Mouse (Mus musculus) embryonic facial prominence, embryonic 12.5 days (tissue): ENCODE data around the gene Ndufs2. TPM values are rescaled to one million over a fixed set of nuclear protein-coding genes. Genes with fewer than 3 reads are reported as not detected.
"Not testable (repeated sequence)": the region's sequence is repeated elsewhere in the genome, so short reads cannot be mapped to it uniquely, and the experiment has no call there.

Experiments
- ATAC-seq: fragments of 200-750 bp; cut with Nextera tagmentation; 2 replicates; pipeline ENCODE4 v1.8.0; 2017; ENCODE audit not compliant: insufficient number of reproducible peaks, insufficient read depth, low FRiP score, low TSS enrichment
- H3K27ac ChIP-seq: fragments of 300-500 bp; sonication (generic); 2 replicates; pipeline ENCODE4 v1.5.1; 2016; ENCODE audit warnings: mild to moderate bottlenecking
- H3K27me3 ChIP-seq: fragments of 300-500 bp; sonication (generic); 2 replicates; pipeline ENCODE4 v1.6.1; 2016; ENCODE audit warnings: mild to moderate bottlenecking, moderate library complexity
- H3K36me3 ChIP-seq: fragments of 300-500 bp; sonication (generic); 2 replicates; pipeline ENCODE4 v1.6.1; 2016; ENCODE audit warnings: mild to moderate bottlenecking
- H3K4me1 ChIP-seq: fragments of 300-500 bp; sonication (generic); 2 replicates; pipeline ENCODE4 v1.6.1; 2016
- H3K4me2 ChIP-seq: fragments of 300-500 bp; sonication (generic); replicated peaks from 2 replicates; pipeline ENCODE4 v1.6.1; 2016; ENCODE audit warnings: mild to moderate bottlenecking, moderate library complexity
- H3K4me3 ChIP-seq: fragments of 300-500 bp; sonication (generic); 2 replicates; pipeline ENCODE4 v1.5.1; 2016; ENCODE audit warnings: mild to moderate bottlenecking
- H3K9ac ChIP-seq: fragments of 300-500 bp; sonication (generic); 2 replicates; pipeline ENCODE4 v1.6.1; 2016; ENCODE audit warnings: mild to moderate bottlenecking, moderate library complexity
- H3K9me3 ChIP-seq: fragments of 300-500 bp; sonication (generic); 2 replicates; pipeline ENCODE4 v1.6.1; 2016; ENCODE audit warnings: mild to moderate bottlenecking, moderate library complexity
- WGBS: fragments of 180-500 bp; shearing (Covaris S2); methylation state at CpG from one replicate; pipeline ENCODE4 v1.1.7; 2016; 5-methylcytosine and 5-hydroxymethylcytosine counted together
- polyA plus RNA-seq: library from polyadenylated mRNA; unstranded; fragments of >200 nt; fragmentation: Nextera tagmentation; extraction: Ambion mirVana; gene quantifications from 2 replicates; pipeline ENCODE4 v1.2.1, GENCODE M21; 2016

Gene Ndufs2
- polyA plus RNA-seq, 1 experiment from 2014 or later, result 236 TPM

DNA sequence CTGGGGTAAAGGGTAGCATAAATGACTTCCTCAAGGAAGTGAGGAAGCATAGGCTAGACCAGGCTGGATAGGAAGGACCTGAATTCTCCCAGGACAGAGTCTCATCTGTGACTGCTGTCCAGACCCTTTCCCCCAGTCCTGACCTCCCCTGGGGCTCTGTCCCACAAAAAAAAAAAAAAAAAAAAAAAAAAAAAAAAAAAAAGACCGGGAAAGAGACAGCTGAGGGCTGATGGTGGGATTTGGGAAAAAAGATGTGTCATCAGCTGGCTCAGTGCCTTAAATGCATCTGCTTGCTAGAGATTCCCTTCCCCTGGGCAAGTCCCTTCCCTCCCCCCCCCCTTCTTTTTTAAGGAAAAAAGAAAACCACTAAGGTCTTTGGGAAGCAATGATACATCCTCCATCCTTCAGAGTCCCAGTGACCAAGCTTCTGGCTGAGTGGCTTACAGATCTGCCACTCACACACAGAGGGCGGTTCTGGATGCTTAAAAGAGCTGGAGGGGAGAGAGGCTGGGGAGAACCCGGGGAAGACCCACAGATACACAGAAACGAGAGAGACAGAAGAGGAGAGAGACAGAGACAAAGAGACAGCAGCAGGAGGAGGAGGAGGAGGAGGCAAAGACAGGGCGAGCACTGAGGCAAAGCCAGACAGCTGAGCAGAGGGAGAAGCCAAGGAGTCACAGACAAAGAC, 1.1 kb downstream of the Ndufs2 start, which contains the start of gene Adamts4:
Gene Adamts4, plus strand, starts transcription at position 509 of the 688 bp plus-strand sequence.
- Histone ChIP-seq H3K27ac (peak within 1 kb of the TSS; percentile 95), H3K27me3 (no peaks in the 10 kb centered on the region), H3K9ac (peak within 1 kb of the TSS; percentile 55), H3K9me3 (no peaks in the 10 kb centered on the region), H3K4me2 (peak within 1 kb of the TSS; percentile 80), H3K36me3 (peaks cover 17% of the 10 kb centered on the region), H3K4me3 (peak within 1 kb of the TSS; percentile 42), H3K4me1 (peaks cover 71% of the 10 kb centered on the region)
- no peak for ATAC-seq
- WGBS, result 19% methylated on average over 5 of the region's 5 CpGs

DNA sequence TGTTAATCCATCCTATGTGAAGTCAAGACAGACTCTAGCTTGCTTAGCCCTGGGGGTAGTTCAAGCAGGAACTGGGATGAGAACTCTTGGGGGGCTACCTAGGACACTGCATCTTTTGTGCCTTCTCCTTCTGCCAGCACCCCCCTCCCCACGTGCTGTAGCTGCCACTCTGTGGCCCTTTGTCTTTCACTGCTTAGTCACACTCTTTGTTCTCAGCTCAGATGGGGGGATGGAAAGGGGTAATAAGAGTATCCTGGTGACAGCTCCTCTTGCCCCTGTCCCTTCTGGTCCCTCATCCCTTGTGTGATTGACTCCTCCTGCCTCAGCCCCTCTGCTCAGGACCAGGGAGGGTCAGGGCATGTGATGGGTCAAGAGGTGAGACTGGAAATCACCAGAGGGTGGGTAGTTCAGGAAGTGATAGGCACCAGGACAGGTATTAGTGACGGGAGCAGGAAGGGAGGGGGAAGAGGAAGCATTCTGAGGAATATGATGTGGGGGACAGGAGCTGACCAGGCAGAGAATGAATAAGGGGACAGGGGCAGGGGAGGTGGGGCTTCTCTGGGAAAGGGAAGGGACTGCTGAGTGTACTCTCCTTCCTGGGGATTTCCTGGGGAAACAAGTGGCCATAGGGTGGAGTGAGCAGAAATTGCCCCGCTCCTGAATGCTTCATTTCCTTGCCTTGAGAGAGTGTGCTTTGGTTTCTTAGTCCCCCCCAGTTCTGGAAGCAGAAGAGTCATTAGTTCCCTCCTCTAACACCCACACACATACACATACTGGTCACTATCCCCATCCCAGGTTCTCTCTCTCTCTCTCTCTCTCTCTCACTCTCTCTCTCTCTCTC, 2.6 kb downstream of the Ndufs2 start:
- no peak overlapping the region for H3K4me3 ChIP-seq
- H3K9ac ChIP-seq, result no peak overlapping the region
- H3K36me3 ChIP-seq, result peaks cover 10% of the 10 kb centered on the region
- H3K27me3 ChIP-seq, result no peaks in the 10 kb centered on the region
- peaks cover 70% of the 10 kb centered on the region for H3K4me1 ChIP-seq
- H3K27ac ChIP-seq, result peak overlapping the region; percentile 94
- no peak overlapping the region for H3K4me2 ChIP-seq
- ATAC-seq, result no peak
- WGBS, result 35% methylated on average over 3 of the region's 3 CpGs
- no peaks in the 10 kb centered on the region for H3K9me3 ChIP-seq

DNA sequence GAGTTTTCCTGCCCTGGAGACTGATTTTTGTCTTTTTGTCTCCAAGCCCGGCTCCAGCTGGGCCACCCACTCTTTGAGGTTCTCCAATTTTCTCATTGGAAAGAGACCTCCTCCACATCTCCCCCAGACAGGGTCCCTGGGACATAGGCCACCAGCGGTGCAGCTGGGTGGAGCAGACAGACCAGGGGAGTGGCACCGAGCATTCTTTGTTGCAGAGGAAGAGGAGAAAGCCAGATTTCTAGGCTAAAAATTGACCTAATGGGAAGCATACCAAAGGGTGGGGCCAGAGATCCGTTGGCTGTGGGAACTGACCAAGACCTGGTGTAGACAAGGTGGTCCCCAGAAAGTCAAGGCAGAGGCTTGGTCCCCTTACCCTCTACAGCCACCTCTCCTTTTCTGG, 3.3 kb downstream of the Ndufs2 start:
- H3K4me2 ChIP-seq, result peak overlapping the region; percentile 62
- no peaks in the 10 kb centered on the region for H3K9me3 ChIP-seq
- no peak for ATAC-seq
- H3K4me3 ChIP-seq, result no peak overlapping the region
- H3K36me3 ChIP-seq, result peaks cover 17% of the 10 kb centered on the region
- peak overlapping the region; percentile 94 for H3K27ac ChIP-seq
- H3K27me3 ChIP-seq, result no peaks in the 10 kb centered on the region
- 20% methylated on average over 4 of the region's 4 CpGs for WGBS
- peaks cover 65% of the 10 kb centered on the region for H3K4me1 ChIP-seq
- H3K9ac ChIP-seq, result peak overlapping the region; percentile 49; the same call in 1 of the 2 replicates

DNA sequence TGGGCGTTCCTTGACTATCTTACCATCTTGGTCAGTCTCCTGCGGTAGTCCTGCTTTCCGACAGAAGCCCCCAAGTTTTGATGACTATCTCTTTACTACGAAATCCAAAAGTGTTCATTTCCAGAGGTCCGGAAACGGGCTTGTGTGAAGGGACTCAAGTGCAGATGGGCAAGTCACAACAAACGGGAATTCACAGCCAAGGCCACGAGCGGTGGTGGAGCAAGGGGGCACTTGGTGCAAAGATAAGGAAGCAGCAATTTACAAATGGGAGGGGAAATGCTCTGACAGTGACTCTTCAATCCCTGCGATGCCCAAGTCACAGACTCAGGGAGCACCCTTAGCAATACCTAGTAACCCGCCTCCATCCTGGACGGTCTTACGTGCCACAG, 3.7 kb downstream of the Ndufs2 start:
- peak overlapping the region; percentile 62 for H3K4me2 ChIP-seq
- no peak for ATAC-seq
- H3K9ac ChIP-seq, result peak overlapping the region; percentile 49; the same call in 1 of the 2 replicates
- H3K27me3 ChIP-seq, result no peaks in the 10 kb centered on the region
- peaks cover 20% of the 10 kb centered on the region for H3K36me3 ChIP-seq
- H3K9me3 ChIP-seq, result no peaks in the 10 kb centered on the region
- peak overlapping the region; percentile 94 for H3K27ac ChIP-seq
- peaks cover 60% of the 10 kb centered on the region for H3K4me1 ChIP-seq
- H3K4me3 ChIP-seq, result peak overlapping the region; percentile 60
- WGBS, result 11% methylated on average over 13 of the region's 13 CpGs

DNA sequence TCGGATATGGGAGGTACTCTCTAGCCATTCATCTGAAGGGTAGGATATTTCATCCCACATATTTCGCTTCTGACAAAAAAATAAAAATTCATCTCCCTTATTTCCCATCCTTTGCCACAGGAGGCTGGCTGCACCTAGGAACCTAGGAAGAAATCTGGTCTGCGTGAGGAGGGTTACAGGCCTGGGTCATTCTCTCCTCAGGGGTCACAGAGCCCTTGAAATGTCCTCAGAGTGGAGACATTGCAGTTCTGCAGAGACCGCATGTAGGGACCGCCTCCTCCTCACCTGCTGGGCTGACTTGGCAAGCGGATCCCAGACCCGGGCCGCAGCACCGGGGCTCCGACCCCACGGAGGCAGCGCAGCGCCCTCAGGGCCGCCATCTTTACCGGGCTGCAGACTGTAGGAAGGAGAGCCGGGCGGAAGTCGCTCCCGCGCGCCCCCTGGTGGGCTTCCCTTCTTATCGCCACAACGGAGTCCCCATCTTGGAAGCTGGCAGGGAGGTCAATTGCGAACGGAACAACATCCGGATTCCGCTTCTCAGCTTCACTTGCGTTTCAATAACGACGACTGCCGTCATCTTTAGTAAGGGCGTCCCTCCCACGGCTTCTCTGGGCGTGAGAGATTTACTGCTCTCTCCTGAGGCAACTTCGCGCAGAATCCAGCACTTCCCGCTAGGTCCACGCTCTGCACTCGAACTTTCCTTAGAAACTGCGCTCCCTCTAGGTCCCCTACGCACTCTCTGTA, 4.3 kb downstream of the Ndufs2 start:
- under 1% methylated on average over 41 of the region's 41 CpGs for WGBS

DNA sequence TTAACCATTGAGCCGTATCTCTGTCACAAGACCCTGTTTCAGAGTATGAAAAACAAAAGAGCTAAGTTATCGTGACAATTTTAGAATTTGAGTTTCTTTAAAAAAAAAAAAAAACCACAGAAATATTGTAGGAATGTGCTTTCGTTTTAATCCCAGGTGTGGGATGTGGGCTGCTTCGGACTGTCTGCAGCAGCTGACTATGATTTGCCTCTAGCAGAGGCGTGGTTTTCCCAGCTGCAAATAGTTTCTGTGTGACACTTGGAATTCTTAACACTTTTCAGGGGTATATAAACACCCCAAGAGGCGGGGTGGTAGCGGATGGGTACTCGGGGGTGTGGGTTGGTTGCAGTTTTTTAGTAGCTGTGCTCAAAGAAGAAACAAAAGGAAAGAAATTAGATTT, 5.8 kb downstream of the Ndufs2 start:
- peak overlapping the region; percentile 70; the same call in 1 of the 2 replicates for H3K4me2 ChIP-seq
- no peak for ATAC-seq
- H3K27ac ChIP-seq, result no peak overlapping the region
- no peaks in the 10 kb centered on the region for H3K27me3 ChIP-seq
- H3K9ac ChIP-seq, result no peak overlapping the region
- peaks cover 42% of the 10 kb centered on the region for H3K4me1 ChIP-seq
- H3K9me3 ChIP-seq, result no peaks in the 10 kb centered on the region
- peaks cover 41% of the 10 kb centered on the region for H3K36me3 ChIP-seq
- no peak overlapping the region for H3K4me3 ChIP-seq
- WGBS, result 81% methylated on average over 8 of the region's 8 CpGs

More for the DNA sequence above, 4.3 kb downstream of the Ndufs2 start:
- Histone ChIP-seq H3K9ac (peak overlapping the region; percentile 72), H3K4me3 (peak overlapping the region; percentile 60), H3K4me1 (peaks cover 56% of the 10 kb centered on the region), H3K4me2 (peak overlapping the region; percentile 70), H3K9me3 (no peaks in the 10 kb centered on the region), H3K36me3 (peaks cover 26% of the 10 kb centered on the region), H3K27me3 (no peaks in the 10 kb centered on the region), H3K27ac (peak overlapping the region; percentile 94)
- peak; percentile 86 for ATAC-seq

DNA sequence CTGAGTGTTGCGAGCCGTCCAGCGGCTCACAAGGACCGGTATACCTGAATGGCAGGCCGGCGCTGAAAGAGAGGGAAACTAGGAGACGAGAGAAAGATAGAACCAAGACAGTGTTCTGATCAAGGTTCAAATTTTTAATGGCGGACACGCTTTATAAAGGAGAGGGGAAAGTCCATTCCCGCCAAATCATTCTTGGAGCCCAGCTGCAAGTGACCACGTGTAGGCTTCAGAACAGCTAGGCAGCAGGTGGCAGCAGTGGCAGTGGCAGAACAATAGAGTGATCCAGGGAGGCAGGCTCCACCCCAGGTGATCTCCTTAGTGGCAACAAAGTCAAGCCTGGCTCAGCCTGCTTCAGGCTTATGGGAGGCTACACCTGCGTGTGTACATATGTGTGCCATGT, 9.2 kb downstream of the Ndufs2 start:
- not testable (repeated sequence) for H3K27ac ChIP-seq, H3K27me3 ChIP-seq, H3K9me3 ChIP-seq, H3K4me2 ChIP-seq, H3K4me3 ChIP-seq, ATAC-seq, H3K9ac ChIP-seq
- WGBS, result 83% methylated on average over 12 of the region's 12 CpGs
- peaks cover 13% of the 10 kb centered on the region; the same call in 1 of the 2 replicates for H3K4me1 ChIP-seq
- peaks cover 73% of the 10 kb centered on the region for H3K36me3 ChIP-seq

DNA sequence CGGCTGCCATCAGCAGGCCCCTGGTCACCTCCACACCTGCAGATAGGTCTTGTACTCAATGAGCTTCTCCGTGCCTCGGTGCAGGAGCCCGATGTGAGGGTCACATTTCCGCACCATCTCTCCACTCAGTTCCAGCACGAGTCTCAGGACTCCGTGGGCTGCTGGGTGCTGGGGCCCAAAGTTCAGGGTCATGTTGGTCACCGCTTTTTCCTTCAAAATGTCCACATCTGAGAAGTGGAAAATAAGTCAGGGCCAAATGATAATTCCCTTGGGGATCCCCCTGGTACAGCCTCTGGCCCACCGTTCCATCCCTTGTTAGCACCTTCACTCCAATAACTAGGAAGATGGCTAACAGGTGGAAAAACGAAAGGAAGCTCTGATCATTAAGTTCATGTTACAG, 10.3 kb downstream of the Ndufs2 start:
- Histone ChIP-seq H3K9ac (no peak overlapping the region), H3K27me3 (no peaks in the 10 kb centered on the region), H3K27ac (no peak overlapping the region), H3K4me1 (peaks cover 9% of the 10 kb centered on the region; the same call in 1 of the 2 replicates), H3K4me2 (no peak overlapping the region), H3K9me3 (no peaks in the 10 kb centered on the region), H3K4me3 (no peak overlapping the region), H3K36me3 (peaks cover 83% of the 10 kb centered on the region)
- no peak for ATAC-seq
- 86% methylated on average over 10 of the region's 10 CpGs for WGBS

DNA sequence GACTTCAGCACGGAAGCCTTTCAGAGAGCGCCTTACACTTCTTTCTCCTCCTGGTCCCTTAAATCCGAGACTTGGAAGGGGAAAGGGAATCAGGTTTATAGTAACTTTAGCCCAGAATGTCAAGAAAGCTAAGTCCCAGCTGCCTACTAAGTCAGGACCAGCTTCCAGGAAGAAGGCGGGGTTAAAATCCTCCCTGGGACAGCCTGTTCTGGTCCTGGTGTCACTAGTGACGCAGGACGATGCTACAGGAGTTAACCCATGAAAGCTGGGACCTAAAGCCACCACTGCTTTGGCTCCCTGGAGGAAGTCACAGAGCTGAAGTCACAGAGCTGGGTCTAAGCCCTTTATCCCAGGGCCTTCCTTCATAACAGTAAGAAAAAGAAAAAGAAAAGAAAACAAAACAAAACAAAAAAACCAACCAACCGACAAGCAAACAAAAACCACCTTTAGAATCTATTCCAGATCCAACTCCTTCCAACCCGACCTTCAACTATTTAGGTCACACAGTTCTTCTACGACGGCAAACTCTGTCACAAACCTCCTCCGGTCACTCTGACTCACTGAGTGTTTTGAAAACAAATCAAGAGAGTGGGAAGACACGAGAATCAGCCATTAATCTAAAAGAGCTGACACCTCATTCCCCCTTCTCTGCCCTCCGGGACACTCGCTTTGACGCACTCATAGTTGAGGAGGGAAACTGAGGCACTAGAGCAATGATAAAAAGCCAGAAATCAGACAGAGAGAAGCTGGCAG, 11.0 kb downstream of the Ndufs2 start:
- H3K4me2 ChIP-seq, result no peak overlapping the region
- no peaks in the 10 kb centered on the region for H3K9me3 ChIP-seq
- WGBS, result 74% methylated on average over 15 of the region's 15 CpGs
- peaks cover 85% of the 10 kb centered on the region for H3K36me3 ChIP-seq
- H3K4me3 ChIP-seq, result no peak overlapping the region
- ATAC-seq, result no peak
- H3K4me1 ChIP-seq, result 0 out of 2 replicates have a peak, but pooled peaks cover 3% of the 10 kb centered on the region
- H3K27ac ChIP-seq, result no peak overlapping the region
- H3K9ac ChIP-seq, result no peak overlapping the region
- H3K27me3 ChIP-seq, result no peaks in the 10 kb centered on the region

DNA sequence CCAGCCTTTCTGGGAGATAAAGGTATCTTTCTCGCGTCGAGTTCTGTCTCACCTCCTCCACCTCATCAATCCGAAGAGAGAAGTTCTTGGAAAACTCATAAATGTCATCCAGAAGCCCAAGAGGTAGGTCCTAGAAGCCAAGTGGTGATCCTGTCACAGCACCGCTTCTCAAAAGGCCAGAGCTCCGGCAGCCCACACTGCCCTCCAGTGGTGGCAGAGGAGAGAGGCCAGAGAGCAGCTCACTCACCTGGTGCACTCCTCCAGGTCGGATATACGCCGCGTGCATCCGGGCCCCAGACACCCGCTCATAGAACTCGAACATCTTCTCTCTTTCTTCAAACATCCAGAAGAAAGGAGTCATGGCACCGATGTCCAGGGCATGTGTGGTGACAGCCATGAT, 12.7 kb downstream of the Ndufs2 start:
- no peak for ATAC-seq
- Histone ChIP-seq H3K9me3 (no peaks in the 10 kb centered on the region), H3K27ac (no peak overlapping the region), H3K4me2 (no peak overlapping the region), H3K27me3 (no peaks in the 10 kb centered on the region), H3K4me1 (no peaks in the 10 kb centered on the region), H3K36me3 (peaks cover 96% of the 10 kb centered on the region), H3K9ac (no peak overlapping the region), H3K4me3 (no peak overlapping the region)
- WGBS, result 75% methylated on average over 14 of the region's 14 CpGs

DNA sequence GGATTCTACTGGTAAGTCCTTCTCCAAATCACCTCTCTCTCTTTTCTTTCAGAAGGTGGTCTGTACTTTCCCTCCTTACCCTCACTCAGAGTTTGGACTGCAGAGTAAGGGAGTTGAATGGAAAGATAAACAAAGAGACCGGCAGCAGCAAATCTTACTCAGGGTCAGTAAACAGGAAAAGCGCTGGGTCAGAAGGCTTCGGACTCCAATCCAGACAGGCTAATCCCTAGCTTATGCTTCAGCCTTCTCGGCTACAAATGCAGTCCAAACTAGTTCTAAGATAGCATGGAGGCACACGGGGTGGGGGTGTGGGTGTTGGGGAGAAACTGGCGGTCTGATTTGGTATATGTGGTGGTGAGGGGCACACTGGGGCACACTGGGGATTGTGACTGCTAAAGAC, 13.8 kb downstream of the Ndufs2 start:
- H3K9ac ChIP-seq, result no peak overlapping the region
- ATAC-seq, result no peak
- no peak overlapping the region for H3K4me3 ChIP-seq
- H3K4me2 ChIP-seq, result no peak overlapping the region
- peaks cover 89% of the 10 kb centered on the region for H3K36me3 ChIP-seq
- WGBS, result 82% methylated on average over 6 of the region's 6 CpGs
- no peaks in the 10 kb centered on the region for H3K27me3 ChIP-seq
- H3K27ac ChIP-seq, result no peak overlapping the region
- no peaks in the 10 kb centered on the region for H3K4me1 ChIP-seq
- H3K9me3 ChIP-seq, result no peaks in the 10 kb centered on the region
